Mouse (Mus musculus): ENCODE measurements around the gene Gm2035.
"Not testable (repeated sequence)": the region's sequence is repeated elsewhere in the genome, so short reads cannot be mapped to it uniquely, and the experiment has no call there.

- not testable (repeated sequence) for TF ChIP-seq CTCF (IDR thresholded peaks at IDR 0.05; ENCODE audit: borderline replicate concordance, insufficient read depth, low read length); POLR2A (IDR thresholded peaks at IDR 0.05; ENCODE audit: low read depth, low read length)
These were observed 34.1 kb upstream of the Gm2035 start, which contains the start of gene Gm2042 for GRCm38 (mm10) chr12:87953780-87954179.
